Mouse (Mus musculus) T-cell, adult 66 days (primary cell): ENCODE data around the gene Triap1. TPM values are rescaled to one million over a fixed set of nuclear protein-coding genes. Genes with fewer than 3 reads are reported as not detected.

Source experiments
- total RNA-seq, 2 experiments: library from RNA; stranded (reverse); gene quantifications; 3 replicates in 1 of 2; 4 replicates in 1 of 2; pipeline ENCODE4 v1.2.4; 2023

Triap1 gene
- 10 to 100 TPM; 18.7 to 20.7 TPM for total RNA-seq

GRCm38 (mm10) chr5:115340577-115341313 lies at the start of gene Triap1, which contains the start of gene Gatc:
Gene Triap1 (plus strand): TSS chr5:115341225.
Gene Gatc (minus strand): TSS chr5:115341178.

DNA sequence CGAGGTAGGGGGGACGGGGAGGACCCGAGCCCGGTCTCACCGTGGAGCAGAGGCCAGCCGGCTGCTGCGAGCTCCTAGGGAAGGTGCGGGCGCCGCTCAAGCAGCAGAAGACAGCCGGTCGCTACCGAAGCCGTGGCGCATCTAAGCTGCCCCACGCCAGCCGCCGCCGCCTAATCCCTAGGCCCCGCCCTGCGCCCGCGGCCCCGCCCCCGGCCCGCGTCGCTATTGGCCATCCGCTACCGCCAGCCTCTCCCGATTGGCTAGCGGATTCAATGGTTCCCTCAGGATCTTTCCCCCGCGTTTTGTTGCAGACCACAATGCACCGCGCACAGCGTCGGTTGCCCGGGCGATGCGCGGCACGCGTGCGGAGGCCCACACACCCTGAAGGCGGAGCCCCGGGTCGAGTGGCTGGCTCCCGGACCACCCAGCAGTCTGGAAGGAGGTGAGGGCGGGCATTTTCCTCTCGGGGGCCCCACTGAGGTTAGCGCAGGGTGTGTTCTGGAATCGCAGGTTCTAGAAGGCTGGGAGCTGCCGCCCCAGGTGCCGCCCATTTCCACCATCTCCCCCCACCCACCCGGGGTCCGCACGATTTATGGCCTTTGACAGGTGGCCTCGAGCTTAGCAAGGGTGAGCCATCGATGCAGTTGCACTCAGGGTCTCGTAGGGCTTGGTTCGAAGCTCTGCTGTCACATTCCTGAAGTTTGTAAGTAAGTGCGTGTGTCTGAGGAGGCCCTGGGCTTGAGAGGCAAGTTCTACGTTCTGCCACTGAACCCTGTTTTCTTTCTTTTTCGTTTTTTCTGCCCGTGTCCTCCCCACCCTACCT lies 40.0 kb upstream of the Triap1 start, which contains the start of gene Dynll1:
Dynll1 (minus strand) TSS at position 208 of the 823 bp plus-strand sequence.

DNA sequence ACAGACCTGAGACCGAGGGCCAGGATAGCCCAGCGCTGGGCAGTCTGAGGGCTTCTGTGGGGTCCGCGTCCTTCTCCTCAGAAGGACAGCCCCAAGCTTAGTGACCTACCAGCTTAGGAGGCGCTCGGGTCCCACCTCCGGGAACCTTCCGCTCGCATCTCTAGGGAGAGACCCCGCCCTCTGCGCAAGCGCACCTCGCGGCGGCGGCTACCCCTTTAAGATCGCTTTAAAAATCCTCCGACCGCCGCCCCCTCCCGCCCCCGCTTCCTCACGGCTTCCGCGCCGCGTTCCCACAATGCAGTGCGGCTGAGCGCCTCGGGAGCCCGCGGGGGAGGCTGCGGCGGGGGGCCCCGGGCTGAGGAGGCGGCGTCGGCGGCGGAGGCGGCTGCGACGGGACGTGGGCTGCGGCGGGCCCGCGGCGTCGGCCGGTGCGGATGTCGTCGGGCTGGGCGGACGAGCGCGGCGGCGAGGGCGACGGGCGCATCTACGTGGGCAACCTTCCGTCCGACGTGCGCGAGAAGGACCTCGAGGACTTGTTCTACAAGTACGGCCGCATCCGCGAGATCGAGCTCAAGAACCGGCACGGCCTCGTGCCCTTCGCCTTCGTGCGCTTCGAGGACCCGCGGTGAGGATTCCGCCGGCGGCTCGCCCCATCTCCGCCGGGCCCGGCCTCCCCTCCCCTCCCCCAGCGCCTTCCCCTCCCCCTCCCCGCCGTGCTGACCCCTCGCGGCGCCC lies 14.0 kb upstream of the Triap1 start, which contains the start of gene Srsf9:
Srsf9 (plus strand) TSS at position 303 of the 735 bp plus-strand sequence.

DNA sequence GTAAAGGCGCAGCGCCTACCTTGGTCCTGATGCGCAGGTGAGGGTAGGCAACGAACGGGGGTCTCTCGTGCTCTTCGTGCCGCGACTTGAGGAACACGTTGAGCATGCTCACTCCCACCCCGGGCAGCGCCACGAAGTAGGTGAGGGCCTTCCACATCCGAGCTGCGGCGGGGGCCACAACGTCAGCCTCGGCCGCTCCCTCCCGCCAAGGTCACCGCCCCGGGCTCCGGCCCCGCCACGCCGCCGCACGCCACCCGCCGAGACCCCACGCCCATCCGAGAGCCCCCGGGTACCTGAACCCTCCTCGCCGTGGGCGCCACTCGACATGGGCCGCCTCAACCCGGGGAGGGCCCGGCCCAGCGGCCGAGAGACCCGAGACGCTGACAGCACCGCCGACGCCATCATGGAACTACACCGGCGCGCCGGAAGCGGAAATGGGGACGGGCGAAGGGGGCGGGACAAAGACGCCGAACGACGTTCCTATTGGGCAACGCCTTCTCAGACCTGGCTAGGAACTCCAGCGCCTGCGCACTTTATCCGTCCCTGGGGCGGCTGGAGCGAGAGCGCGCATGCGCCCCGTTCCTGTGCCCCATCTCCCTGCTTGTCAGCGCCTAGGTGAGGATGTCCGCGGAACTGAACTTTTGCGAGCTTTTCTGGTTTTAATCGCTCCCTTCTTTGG lies 7.7 kb downstream of the Triap1 start, which contains the start of gene Cox6a1:
Cox6a1 (minus strand) TSS at position 436 of the 679 bp plus-strand sequence.

Other genes with a start within 250 kb of the Triap1 start
- gene Gm10401, start 242.9 kb upstream of the Triap1 start, total RNA-seq = not detected
- 10 to 100 TPM; 28.8 to 33.1 TPM for gene Acads, start 221.9 kb upstream of the Triap1 start, total RNA-seq
- 10 to 100 TPM; 29.4 to 36.9 TPM for gene Unc119b, start 206.2 kb upstream of the Triap1 start, total RNA-seq
- 10 to 100 TPM; 80.2 to 90.7 TPM for gene Mlec, start 183.0 kb upstream of the Triap1 start, total RNA-seq
- gene Cabp1, start 146.8 kb upstream of the Triap1 start, total RNA-seq = 1 to 10 TPM in 1 of 2 experiments, not detected in 1; 1.0 TPM
- 10 to 100 TPM; 75.4 to 98.4 TPM for gene Pop5, start 105.4 kb upstream of the Triap1 start, total RNA-seq
- gene Rnf10, start 68.3 kb upstream of the Triap1 start, total RNA-seq = 100 to 1,000 TPM; 151 to 153 TPM
- gene Coq5, start 61.6 kb upstream of the Triap1 start, total RNA-seq = 10 to 100 TPM; 23.3 to 27.3 TPM
- 100 to 1,000 TPM; 250 to 284 TPM for gene Dynll1, start 40.2 kb upstream of the Triap1 start, total RNA-seq
- gene Srsf9, start 14.0 kb upstream of the Triap1 start, total RNA-seq = 10 to 100 TPM; 39.9 to 45.1 TPM
- 1 to 10 TPM; 4.7 to 8.2 TPM for gene Gatc, start within 50 bp of the Triap1 start, total RNA-seq
- gene Cox6a1, start 7.8 kb downstream of the Triap1 start, total RNA-seq = 100 to 1,000 TPM; 225 to 226 TPM
- gene Msi1, start 88.4 kb downstream of the Triap1 start, total RNA-seq = not detected
- not detected for gene Pla2g1b, start 125.0 kb downstream of the Triap1 start, total RNA-seq
- 10 to 100 TPM; 10.4 to 11.3 TPM for gene Sirt4, start 143.5 kb downstream of the Triap1 start, total RNA-seq
- 10 to 100 TPM; 61.8 to 63.1 TPM for gene Pxn, start 165.5 kb downstream of the Triap1 start, total RNA-seq
- gene Rplp0, start 218.2 kb downstream of the Triap1 start, total RNA-seq = 1,000 to 10,000 TPM; 2,572 to 2,778 TPM
- gene Gcn1l1, start 224.0 kb downstream of the Triap1 start, total RNA-seq = 100 to 1,000 TPM; 100 to 112 TPM